Mouse (Mus musculus) stomach, postnatal 0 days (tissue): ENCODE measurements around the gene Rps11.
A peak's percentile ranks its signal among the peaks of the same experiment; 100 is the strongest.

ENCODE experiments used
- CTCF ChIP-seq: IDR thresholded peaks from 2 replicates; pipeline ENCODE4 v1.5.1; 2016; ENCODE audit warnings: antibody characterized with exemption, low read depth, mild to moderate bottlenecking, moderate library complexity
- EP300 ChIP-seq: optimal IDR thresholded peaks from 2 replicates; pipeline ENCODE3; 2016; ENCODE audit warnings: antibody characterized with exemption

DNA sequence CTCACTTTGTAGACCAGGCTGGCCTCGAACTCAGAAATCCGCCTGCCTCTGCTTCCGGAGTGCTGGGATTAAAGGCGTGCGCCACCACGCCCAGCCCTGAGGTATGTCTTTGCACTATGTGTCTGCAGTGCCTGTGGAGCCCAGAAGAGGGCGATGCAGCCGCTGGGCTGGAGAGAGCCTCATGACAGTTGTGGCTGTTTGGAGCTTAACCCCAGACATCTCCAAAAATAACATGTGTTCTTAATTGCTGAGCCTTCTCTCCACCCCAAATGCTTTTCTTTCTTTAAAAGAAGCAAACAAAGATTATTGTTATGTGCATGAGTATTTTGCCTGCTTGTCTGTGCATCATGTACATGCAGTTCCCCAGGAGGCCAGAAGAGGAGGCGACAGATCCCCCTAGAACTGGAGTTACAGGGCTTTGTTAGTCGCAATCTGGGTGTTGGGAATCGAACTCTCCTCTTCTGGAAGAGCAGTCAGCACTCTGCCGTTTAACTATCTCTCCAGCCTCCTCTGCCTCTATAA is 30.8 kb upstream of the Rps11 start:
- TF ChIP-seq CTCF (peak; percentile 74), EP300 (no peak)
